Mouse (Mus musculus): ENCODE measurements around the gene Smarcc1.
"Not testable (repeated sequence)": the region's sequence is repeated elsewhere in the genome, so short reads cannot be mapped to it uniquely, and the experiment has no call there.

Gene Smarcc1

DNA sequence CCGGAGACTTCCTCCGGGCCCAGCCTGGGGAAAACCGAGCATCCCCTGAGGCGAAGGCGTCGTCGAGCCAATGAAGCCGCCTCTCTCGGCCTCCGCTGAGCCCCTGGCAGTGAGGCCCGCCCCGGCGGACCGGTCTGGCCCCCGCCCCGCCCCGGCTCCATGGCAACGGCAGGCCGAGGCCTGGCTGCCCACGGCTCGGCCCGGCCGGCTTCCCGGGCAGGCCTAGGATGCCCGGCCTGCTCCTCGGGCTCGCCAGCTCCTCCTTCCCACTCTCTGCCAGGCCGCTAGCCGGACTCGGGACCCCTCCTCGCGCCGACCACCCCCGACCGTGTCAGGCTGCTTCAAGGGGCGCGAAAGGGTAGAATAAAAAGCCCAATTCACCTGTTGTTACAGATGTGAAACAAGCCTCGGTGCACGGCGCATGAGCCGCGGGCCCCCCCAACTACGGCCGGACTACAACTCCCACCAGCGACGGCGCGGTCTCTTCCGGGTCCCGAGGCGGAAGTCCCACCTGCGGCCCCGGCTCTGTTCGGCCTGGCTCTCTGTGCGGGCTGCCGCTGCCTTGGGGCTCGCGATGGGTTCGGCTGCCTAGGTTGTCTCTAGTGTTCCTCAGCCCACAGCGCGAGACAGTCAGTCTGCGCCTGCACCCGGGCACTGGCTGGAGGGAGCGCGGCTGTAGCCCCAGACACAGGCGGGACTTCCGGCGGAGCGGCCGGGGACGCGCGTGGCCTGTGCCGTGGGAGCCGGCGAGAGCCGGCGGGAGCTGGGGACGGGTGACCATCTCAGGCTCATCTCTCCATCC lies at the start of gene Smarcc1:
Gene Smarcc1 (plus strand): TSS at position 732 of the 802 bp plus-strand sequence.
- DNase-seq (ENCODE audit: low spot score in 2 of 2) = peak; percentile 85 to 86

DNA sequence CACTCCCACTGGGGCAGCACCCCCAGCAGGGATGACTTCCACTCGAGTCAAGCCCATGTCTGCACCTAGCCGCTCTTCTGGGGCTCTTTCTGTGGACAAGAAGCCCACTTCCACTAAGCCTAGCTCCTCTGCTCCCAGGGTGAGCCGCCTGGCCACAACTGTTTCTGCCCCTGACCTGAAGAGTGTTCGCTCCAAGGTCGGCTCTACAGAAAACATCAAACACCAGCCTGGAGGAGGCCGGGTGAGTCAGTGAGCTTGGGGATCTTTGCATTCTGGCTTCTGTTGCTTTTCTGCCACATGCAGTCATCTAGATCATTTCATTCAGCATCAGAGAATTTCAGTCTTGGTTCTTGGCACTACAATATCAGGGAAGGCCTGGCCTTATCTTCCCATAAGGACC lies 48.8 kb upstream of the Smarcc1 start:
- no peak for DNase-seq (ENCODE audit: low spot score in 2 of 2)

DNA sequence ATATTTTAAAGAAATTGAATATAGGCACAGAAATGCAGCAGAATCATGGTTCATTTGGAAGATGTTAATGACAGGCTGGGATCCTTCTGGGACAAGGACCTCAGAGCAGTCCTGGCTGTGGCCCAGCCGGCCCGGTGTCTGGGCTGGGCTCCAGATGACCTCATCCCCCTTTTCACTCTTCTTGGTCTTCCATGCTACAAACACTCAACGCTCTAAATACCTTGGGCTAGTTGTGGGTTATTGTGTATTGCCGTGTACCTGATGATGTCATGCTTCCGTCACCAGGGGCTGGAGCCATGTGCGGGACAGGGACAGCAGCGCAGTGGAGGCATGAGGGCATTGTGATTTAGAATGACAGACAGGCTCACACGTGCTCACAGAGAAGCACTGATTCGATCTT lies 47.1 kb upstream of the Smarcc1 start:
- no peak for DNase-seq (ENCODE audit: low spot score in 2 of 2)

DNA sequence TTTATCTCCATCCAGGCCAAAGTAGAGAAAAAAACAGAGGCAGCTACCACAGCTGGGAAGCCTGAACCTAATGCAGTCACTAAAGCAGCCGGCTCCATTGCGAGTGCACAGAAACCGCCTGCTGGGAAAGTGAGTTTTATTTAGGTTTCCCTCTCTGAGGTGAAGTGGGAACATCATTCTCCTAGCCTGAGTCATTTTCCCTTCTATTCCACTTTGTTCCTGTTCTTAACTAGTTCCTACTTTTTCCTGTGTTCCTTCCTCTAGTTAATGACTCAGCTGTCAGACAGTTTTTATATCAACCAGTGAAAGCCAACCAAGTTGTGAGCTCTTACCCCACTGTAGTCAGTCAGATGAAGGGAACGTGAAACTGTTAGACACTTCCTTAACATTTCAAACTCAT lies 46.5 kb upstream of the Smarcc1 start:
- no peak for DNase-seq (ENCODE audit: low spot score in 2 of 2)

DNA sequence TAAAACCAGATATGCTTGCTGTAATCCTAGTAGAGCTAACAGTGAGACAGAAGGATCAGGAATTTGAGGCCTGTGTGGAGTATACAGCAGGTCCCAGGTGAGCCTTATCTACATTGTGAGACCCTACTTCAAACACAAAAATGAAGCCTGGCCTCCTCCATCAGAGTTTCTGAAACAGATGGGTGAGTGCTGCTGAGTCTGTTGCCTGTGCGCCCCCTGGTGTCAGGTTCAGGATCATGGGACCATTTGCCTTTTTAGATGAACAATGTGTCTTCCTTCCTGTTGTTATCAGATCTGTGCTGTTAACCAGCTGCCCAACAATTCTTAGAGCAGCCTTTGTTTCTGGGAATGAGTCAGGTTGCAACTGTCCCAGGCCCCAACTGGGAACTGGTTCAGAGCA lies 45.7 kb upstream of the Smarcc1 start:
- DNase-seq (ENCODE audit: low spot score in 2 of 2) = peak; percentile 76 to 83

DNA sequence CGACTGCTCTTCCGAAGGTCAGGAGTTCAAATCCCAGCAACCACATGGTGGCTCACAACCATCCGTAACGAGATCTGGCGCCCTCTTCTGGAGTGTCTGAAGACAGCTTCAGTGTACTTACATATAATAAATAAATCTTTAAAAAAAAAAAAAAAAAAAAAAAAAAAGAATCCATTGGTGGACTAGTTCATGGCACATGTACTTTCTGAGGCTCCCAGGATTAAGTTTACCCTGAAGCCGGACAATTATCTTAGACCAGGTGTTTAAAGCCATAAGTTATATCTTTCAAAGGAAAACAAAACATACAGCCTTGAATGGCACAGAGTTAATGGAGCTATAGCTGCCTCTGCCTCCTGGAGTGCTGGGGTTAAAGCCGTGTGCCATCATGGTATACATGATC lies 41.0 kb upstream of the Smarcc1 start:
- not testable (repeated sequence) for DNase-seq (ENCODE audit: low spot score in 2 of 2)

DNA sequence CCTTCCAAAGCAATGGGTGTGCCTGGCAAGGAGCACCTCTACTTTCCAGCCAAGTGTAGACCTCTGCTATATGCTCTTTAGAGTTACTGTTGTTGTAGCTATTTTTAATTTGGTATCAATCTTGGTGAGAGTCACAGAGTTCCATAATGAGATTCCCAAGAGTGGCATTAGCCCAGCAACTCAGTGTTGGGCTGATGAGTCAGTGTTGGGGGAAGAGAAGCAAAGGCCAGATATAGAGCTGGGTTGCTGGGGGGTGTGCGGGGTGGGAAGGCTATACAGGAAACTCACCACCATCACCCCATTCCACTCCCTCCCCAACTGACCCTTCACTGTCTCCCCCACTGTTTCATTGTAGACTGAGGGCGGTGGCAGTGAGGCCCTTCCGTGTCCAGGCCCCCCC lies 36.4 kb upstream of the Smarcc1 start:
- DNase-seq (ENCODE audit: low spot score in 2 of 2) = no peak

DNA sequence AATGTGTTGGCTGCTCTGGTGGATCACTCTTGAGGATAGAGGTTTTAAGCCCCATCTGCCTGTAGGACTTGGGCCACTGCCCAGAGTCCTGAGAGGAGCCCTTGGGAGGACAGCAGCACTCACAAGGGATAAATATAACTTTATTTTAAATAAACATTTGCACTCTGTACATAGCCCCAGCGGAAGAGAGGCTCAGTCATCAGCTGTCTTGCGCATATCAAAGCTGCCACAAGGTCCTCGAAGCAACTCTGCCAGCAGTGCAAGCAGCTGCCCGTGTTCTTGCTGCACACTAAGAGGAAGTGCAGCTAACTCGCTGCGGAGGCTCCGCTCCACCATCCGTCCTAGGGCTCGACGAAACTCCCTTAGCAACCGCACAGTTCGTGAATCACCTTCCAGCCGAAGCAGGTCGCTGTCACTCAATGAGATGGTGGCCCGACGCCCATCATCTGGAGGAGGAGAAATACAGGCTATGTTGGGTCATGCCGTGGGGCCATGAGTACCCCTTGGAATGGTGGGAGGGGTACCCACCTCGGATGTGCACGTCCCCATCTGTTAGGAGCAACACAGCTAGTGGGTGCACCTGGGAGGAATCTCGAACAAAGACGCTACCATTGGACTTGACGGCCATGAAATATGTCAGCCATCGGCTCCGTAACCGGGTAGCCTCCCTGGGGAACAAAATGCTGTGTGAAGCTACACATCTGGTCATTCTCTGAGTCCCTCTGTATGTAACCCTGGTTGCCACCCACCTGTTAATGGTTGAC lies 33.1 kb upstream of the Smarcc1 start:
- peak in 1 of 2 experiments; percentile 38 for DNase-seq (ENCODE audit: low spot score in 2 of 2)

DNA sequence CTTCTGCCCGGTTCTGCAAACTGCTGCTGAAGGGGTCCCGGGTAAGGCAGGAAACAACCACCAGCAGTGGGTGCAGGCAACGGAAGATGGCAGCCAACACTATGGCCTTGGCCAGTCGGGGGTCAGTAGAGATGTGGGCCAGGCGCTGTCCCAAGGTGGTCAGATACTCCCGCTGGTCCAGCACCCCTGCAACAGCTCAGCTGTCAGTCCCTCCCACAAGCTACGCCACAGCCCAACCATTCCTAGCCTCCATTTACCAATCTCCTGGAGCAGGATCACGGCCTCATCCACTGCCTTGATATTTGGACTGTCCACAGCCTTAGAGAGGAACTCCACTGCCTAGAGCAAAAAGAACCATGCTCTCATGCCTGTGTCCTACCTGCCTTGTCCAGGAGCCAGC lies 31.8 kb upstream of the Smarcc1 start:
- no peak for DNase-seq (ENCODE audit: low spot score in 2 of 2)

DNA sequence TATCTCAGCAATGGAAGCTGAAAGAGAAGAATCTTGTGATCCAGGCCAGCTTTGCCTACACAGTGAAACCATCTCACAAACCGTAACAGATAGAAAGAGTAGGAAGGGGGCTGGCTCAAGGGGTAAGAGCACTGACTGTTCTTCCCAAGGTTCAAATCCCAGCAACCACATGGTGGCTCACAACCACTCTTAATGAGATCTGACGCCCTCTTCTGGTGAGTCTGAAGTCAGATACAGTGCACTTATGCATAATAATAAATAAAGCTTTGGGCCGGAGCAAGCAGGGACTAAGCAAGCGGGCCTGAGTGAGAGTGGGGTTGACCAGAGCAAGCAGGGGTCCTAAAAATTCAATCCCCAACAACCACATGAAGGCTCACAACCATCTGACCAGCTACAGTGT lies 24.2 kb upstream of the Smarcc1 start:
- DNase-seq (ENCODE audit: low spot score in 2 of 2) = no peak

DNA sequence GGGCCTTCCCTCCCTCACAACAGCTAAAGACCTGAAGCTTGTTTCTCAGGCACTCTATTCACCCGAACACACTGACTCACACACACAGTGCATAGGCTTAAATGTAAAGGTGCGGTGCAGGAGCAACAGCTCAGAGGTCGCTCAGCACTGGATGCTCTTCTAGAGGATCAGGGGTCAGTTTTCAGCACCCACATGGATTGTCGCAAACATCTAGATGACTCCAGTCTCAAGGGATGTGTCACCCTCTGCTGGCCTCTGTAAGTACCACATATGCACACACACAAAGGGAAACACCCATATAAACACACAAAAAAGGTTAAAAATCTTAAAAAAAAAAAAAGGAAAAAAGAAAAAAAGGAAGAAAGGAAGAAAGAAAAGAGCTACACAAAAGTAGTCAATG lies 22.7 kb upstream of the Smarcc1 start:
- DNase-seq (ENCODE audit: low spot score in 2 of 2) = no peak

DNA sequence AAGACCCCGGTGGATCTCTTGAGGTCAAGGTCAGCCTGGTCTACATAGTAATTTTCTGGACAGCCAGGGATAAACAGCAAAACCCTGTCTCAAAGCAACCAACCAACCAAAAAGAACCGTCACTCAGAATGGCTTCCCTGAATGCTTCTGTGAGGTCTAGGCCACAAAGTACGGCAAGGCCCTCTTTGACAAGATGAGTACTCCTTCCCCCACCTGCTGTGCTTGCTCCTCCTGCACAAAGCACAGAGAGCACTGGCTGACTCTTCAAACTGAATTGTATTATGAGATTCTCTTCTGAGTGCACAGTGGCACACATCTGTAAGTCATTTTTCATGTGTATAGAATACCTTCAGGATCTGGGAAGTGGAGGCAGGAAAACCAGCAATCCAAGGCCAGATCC lies 19.7 kb upstream of the Smarcc1 start:
- no peak for DNase-seq (ENCODE audit: low spot score in 2 of 2)

DNA sequence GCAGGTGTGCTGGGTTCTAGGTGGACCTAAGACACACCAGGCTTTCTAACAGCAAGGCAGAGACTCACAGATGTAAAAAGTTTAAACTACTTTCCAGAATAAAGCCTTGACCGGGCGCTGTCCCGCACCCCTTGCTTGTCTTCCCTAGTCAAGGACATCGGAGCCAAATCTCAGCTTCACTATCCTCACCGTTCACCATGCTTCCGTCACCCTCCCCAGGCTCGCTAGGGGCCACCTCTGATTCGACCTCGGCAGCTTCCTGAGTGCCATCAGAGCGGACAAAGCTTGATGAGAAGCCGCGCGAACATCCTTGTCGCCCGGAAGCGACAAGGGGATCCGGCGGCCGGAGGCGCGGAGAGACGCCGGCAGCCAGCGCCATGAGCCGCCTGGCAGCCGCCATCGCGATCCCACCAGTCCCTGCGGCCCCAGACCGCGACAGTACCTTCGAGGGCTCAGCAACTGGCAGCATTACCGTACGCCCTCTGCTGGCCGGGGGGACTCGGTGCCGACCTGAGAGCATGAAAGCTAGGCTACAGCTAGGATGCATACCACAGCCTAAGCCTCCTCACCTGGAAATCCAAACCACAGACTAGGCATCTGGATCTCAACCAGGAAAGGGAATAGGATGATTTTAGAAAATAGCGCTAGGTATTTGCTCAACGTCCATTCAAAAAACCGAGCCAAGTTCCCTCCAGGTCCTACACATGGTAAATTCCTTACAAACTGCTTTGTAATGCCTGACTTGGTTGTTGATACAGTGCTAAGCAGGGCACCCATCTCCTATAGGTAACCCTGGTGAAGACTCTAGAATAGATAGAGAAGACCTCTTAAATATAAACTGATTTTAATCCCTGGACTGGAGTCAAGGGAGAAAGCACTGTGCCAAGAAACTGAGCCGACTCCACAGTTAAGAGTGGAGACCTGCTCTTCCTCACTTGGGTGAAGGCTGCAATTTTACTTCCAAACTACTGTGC lies 16.6 kb upstream of the Smarcc1 start:
- peak; percentile 89 to 93 for DNase-seq (ENCODE audit: low spot score in 2 of 2)

DNA sequence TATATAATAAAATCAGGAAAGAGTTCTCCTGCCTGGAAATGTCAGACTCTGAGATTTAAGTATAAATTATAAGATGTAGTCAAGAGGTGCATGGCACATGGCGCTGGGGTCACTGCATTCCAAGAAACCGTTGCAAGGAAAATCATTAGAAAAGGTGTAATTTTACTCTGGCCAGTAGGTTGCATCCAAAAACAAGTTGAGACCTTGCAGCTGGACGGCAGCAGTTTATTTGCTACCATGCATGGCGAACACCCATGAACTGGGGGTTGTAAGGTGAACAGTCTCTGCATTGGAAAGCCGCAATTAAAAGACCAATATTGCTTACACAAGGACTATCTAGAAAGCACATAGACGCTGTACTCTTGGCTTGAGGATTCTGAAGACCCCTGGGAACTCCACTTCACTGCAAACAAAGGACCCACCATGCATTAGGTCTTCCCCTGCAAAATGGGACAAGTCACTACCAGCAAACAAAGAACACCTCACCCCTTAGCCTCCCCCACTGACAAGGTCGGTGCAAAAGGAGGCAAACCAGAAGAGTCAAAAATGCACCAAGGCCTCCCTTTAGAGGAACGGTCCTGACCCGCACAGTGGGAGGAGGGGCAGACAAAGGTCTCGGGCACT lies 1.0 kb upstream of the Smarcc1 start:
- no peak for DNase-seq (ENCODE audit: low spot score in 2 of 2)

DNA sequence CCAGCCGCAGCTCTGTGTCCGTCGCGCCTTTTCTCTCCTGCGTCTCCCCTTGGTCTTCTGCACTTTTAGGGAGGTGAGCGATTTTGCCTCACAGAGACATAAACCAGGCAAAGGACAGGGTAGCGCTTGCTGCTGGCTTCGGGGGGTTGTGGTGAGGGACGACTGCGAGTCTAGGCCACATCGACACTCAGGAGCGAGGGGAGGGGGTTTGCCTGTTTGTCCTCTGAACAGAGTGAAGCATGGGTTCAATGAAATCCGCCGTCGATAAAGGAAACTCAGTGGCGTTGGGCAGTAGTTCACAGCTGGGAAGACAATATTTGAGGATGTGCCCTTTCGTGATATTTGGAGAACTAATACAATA lies 251 bp downstream of the Smarcc1 start, which contains the start of gene Dhx30:
Gene Dhx30 (minus strand): TSS at position 52 of the 361 bp plus-strand sequence.
- DNase-seq (ENCODE audit: low spot score in 2 of 2) = no peak

DNA sequence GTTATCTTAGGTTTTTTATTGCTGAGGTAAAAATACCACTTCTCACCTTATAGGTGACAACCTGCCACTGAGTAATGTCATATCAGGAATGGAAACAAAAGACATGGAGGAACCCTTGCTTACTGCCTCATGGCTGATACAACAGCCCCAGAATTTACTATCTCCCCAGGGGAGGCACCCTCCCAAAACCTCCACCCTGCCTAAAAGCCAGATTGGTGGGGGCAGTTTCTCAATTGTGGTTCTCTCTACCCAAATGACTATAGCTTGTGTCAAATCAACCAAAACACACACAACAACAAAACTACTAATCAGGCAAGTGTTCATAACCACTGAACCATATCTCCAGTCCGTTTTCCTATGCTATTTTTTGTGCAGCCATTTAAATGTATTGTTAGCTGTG lies 741 bp downstream of the Smarcc1 start:
- no peak for DNase-seq (ENCODE audit: low spot score in 2 of 2)

DNA sequence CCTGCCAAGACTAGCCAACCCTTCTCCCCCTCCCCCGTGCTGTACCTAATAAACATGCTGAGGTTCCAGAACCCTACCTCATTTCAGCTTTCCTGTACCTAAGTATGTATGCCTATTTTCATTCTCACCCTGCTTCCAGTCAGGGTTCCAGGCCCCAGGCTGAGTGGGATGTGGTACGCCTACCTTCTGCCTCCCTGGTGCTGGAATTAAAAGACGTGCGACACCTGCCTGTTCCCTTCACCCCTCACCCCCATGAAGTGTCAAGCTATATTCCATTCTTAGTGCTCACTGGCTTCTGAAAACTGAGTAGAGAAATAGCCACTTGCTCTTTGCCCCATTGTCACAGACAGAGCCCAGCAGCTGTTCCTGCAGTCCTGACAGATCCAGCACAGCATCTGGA lies 3.9 kb downstream of the Smarcc1 start:
- peak in 1 of 2 experiments; percentile 9 for DNase-seq (ENCODE audit: low spot score in 2 of 2)

DNA sequence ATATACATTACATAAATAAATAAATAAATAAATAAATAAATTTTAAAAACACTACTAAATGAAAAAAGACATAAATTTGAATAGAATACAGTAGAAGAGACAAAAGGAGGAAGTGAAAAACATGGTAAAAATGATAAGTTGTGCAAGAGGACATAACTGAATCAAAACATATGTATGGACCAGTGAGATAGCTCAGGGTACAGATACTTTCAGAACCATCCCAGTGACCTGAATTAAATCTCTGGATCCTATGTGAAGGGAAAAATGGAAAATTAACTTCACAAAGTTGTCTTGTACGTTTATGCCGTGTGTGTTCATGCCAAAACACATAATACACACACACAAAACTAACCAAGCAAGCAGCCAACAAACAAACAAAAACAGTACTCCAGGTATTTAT lies 5.8 kb downstream of the Smarcc1 start:
- DNase-seq (ENCODE audit: low spot score in 2 of 2) = no peak

DNA sequence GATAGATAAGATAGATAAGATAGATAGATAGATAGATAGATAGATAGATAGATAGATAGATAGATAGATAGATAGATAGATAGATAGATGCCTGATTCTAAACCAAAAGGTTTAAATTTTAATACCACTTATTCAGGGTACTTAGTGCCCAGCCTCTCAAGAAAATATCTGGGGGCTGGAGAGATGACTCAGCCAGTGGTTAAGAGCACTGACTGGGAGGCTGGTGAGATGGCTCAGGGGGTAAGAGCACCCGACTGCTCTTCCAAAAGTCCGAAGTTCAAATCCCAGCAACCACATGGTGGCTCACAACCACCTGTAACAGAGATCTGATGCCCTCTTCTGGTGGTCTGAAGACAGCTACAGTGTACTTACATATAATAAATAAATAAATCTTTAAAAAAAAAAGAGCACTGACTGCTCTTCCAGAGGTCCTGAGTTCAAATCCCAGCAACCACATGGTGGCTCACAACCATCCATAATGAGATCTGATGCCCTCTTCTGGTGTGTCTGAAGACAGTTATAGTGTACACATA lies 6.6 kb downstream of the Smarcc1 start:
- DNase-seq (ENCODE audit: low spot score in 2 of 2) = not testable (repeated sequence)

DNA sequence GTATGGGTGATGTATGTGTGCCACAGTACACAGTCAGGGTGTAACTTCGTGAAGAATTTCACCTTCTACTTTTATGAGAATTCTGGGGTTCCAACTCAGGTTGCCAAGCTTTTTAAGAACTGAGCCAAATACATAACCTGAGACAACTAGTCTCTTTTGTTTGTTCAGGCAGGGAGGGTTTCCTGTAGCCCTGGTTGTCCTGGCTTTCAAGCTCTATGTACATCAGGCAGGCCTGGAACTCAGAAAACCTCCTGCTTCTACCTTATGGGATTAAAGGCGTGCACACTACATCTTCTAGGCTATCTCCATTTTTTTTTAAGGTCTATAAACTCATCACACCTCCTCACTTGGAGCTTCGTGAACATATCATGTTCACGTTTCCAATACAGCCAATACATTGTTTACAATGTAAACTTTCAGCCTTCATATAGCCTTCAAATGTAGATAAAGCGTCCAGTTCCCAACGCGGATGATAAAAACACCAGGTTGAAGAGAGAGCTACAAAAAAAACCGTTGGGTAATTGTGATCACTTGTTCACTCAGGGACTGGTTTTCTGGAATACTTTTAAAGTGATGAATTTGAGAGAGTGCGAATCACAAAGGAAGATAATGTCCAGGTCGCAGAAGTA lies 13.5 kb downstream of the Smarcc1 start:
- no peak for DNase-seq (ENCODE audit: low spot score in 2 of 2)

All from frontal cortex, postnatal 25 days (tissue).